Mouse (Mus musculus) CH12.LX (cell line): ENCODE measurements around the gene Olfr133.
"Not testable (repeated sequence)": the region's sequence is repeated elsewhere in the genome, so short reads cannot be mapped to it uniquely, and the experiment has no call there.

Experiments
- CTCF ChIP-seq, 2 experiments: IDR thresholded peaks in 1 of 2; conservative IDR thresholded peaks in 1 of 2; 2 replicates each; pipeline ENCODE4 v1.5.1; 2011 to 2012; ENCODE audit warnings: low read depth in 2 of 2, low read length in 2 of 2, improper control_type of control experiment in 1 of 2, inconsistent platforms in 1 of 2, mild to moderate bottlenecking in 1 of 2, moderate library complexity in 1 of 2
- EP300 ChIP-seq: IDR thresholded peaks from 2 replicates; pipeline ENCODE4 v1.6.1; 2011; ENCODE audit warnings: low read length, improper control_type of control experiment
- JUND ChIP-seq: conservative IDR thresholded peaks from 2 replicates; pipeline ENCODE4 v1.6.1; 2011; ENCODE audit warnings: low read depth, low read length, improper control_type of control experiment
- MAX ChIP-seq: IDR thresholded peaks from 2 replicates; pipeline ENCODE4 v1.6.1; 2011; ENCODE audit warnings: low read length, improper control_type of control experiment
- MXI1 ChIP-seq: IDR thresholded peaks from 2 replicates; pipeline ENCODE4 v1.6.1; 2011; ENCODE audit warnings: mild to moderate bottlenecking, low read depth, low read length, improper control_type of control experiment
- PAX5 ChIP-seq: IDR thresholded peaks from 2 replicates; pipeline ENCODE4 v1.6.1; 2012; ENCODE audit warnings: low read length, inconsistent platforms, mixed read lengths
- POLR2A ChIP-seq: IDR thresholded peaks from 2 replicates; pipeline ENCODE4 v1.6.1; 2011; ENCODE audit warnings: low read depth, mild to moderate bottlenecking, improper control_type of control experiment, low read length
- POLR2AphosphoS2 ChIP-seq: IDR thresholded peaks from 2 replicates; pipeline ENCODE4 v1.6.1; 2011; ENCODE audit warnings: low read depth, low read length, improper control_type of control experiment
- TBP ChIP-seq: conservative IDR thresholded peaks from 2 replicates; pipeline ENCODE4 v1.6.1; 2011; ENCODE audit warnings: low read depth, low read length, improper control_type of control experiment
- ZC3H11A ChIP-seq: IDR thresholded peaks from 2 replicates; pipeline ENCODE4 v1.6.1; 2012; ENCODE audit warnings: low read depth, mild to moderate bottlenecking, inconsistent platforms, low read length, improper control_type of control experiment

- TF ChIP-seq CTCF (conservative IDR thresholded peaks at IDR 0.05 in 1 of 2, IDR thresholded peaks at IDR 0.05 in 1 of 2; ENCODE audit: low read depth in 2 of 2, low read length in 2 of 2); POLR2AphosphoS2; ZC3H11A; MXI1; EP300; JUND; POLR2A; MAX; TBP; PAX5: not testable (repeated sequence)
Observed at GRCm38 (mm10) chr17:38124199-38124598, 20.9 kb upstream of the Olfr133 start.
